8 mouse cellular contexts compared by ENCODE assay signal in the genomic region with DNA sequence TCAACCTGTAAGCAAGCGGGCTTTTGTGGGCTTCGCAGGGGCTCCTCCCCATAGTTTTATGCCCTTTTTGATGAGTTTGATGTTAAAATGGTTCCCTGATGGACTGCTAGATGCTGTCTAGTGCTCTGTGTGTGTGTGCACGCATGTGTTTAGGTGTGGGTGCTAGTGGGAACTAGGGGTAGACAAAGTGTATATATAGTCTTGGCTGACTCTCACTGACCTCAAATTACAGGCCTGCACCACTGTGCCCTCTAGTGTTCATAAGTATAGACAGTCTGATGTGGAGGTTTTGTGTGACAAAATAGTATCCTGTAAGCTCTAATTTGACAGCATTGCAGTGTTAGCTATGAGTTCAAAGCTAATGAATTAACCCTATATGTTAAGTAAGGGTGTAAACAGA. TPM values are rescaled to one million over a fixed set of nuclear protein-coding genes. Genes with fewer than 3 reads are reported as not detected.
DNase-seq lines count a peak whose midpoint lies in the region; ATAC-seq and TF ChIP-seq lines count a peak whose summit lies in the region.

No protein-coding gene starts in this region.

- intact Hi-C loops in gastrocnemius, postnatal 14 days (cut with DNase I; ENCODE audit: low total_unique reads) = no loop called here

- peaks cover 51% of the 10 kb centered on the region for H3K36me3 ChIP-seq in forebrain, postnatal 0 days (ENCODE audit: insufficient read depth)
- H3K36me3 ChIP-seq in forebrain, embryonic 15.5 days = peaks cover 59% of the 10 kb centered on the region
- H3K36me3 ChIP-seq in liver, embryonic 16.5 days (ENCODE audit: control insufficient read depth, insufficient read depth) = peaks cover 19% of the 10 kb centered on the region

- H3K9ac ChIP-seq in forebrain, postnatal 0 days = no peak overlapping the region
- H3K9ac ChIP-seq in forebrain, embryonic 15.5 days (replicated peaks) = no peak overlapping the region
- H3K9ac ChIP-seq in liver, embryonic 16.5 days (ENCODE audit: low read depth, low read length) = no peak overlapping the region

- WGBS in forebrain, postnatal 0 days = 91% methylated on average over 3 of the region's 3 CpGs
- WGBS in forebrain, embryonic 15.5 days = 97% methylated on average over 3 of the region's 3 CpGs
- 67% methylated on average over 3 of the region's 3 CpGs for WGBS in liver, embryonic 16.5 days (ENCODE audit: insufficient replicate concordance)

- H3K4me3 ChIP-seq in forebrain, postnatal 0 days (ENCODE audit: low read depth, low read length) = no peak overlapping the region
- no peak overlapping the region for H3K4me3 ChIP-seq in forebrain, embryonic 15.5 days
- no peak overlapping the region for H3K4me3 ChIP-seq in liver, embryonic 16.5 days (ENCODE audit: low read depth, low read length)

- no peaks in the 10 kb centered on the region for H3K9me3 ChIP-seq in forebrain, postnatal 0 days (ENCODE audit: low read length)
- H3K9me3 ChIP-seq in forebrain, embryonic 15.5 days = no peaks in the 10 kb centered on the region
- H3K9me3 ChIP-seq in liver, embryonic 16.5 days (replicated peaks; ENCODE audit: control insufficient read depth, low read length) = no peaks in the 10 kb centered on the region

- no peaks in the 10 kb centered on the region for H3K4me1 ChIP-seq in forebrain, postnatal 0 days (ENCODE audit: insufficient read depth)
- no peaks in the 10 kb centered on the region for H3K4me1 ChIP-seq in forebrain, embryonic 15.5 days
- H3K4me1 ChIP-seq in liver, embryonic 16.5 days (ENCODE audit: control insufficient read depth, low read depth, low read length) = no peaks in the 10 kb centered on the region

- no peak; the same call in 1 of the 2 replicates for ATAC-seq in forebrain, postnatal 0 days
- no peak for ATAC-seq in forebrain, embryonic 15.5 days (replicated peaks)
- ATAC-seq in erythroblast, adult 5-6 weeks (replicated peaks; ENCODE audit: low FRiP score, poor library complexity, severe bottlenecking) = peak; percentile 75
- ATAC-seq in liver, embryonic 16.5 days (ENCODE audit: low read depth) = 0 out of 2 replicates have a peak, but pooled peaks have one; percentile 24

- H3K27ac ChIP-seq in forebrain, postnatal 0 days (ENCODE audit: low read depth, low read length) = no peak overlapping the region
- no peak overlapping the region for H3K27ac ChIP-seq in forebrain, embryonic 15.5 days (replicated peaks)
- no peak overlapping the region for H3K27ac ChIP-seq in liver, embryonic 16.5 days (ENCODE audit: low read length)

- no peaks in the 10 kb centered on the region for H3K27me3 ChIP-seq in forebrain, postnatal 0 days (ENCODE audit: insufficient read depth, low read length)
- no peaks in the 10 kb centered on the region for H3K27me3 ChIP-seq in forebrain, embryonic 15.5 days
- H3K27me3 ChIP-seq in liver, embryonic 16.5 days (ENCODE audit: control insufficient read depth, insufficient read depth, low read depth, low read length) = no peaks in the 10 kb centered on the region

- no peak overlapping the region for H3K4me2 ChIP-seq in forebrain, postnatal 0 days (ENCODE audit: low read depth)
- H3K4me2 ChIP-seq in forebrain, embryonic 15.5 days (replicated peaks) = no peak overlapping the region
- no peak overlapping the region for H3K4me2 ChIP-seq in liver, embryonic 16.5 days (ENCODE audit: low read depth, low read length)

- TF ChIP-seq CTCF in forebrain, postnatal 0 days (IDR thresholded peaks at IDR 0.05; ENCODE audit: low read depth) = peak; percentile 72

- peak; percentile 30 for DNase-seq in forebrain, postnatal 0 days
- DNase-seq in right cerebral cortex, adult 2 months (ENCODE audit: low spot score in 2 of 2) = peak; percentile 14 to 22
- no peak for DNase-seq in right cerebral cortex, postnatal 4 days
- DNase-seq in thymus, postnatal 25 days = peak; percentile 34
- DNase-seq in gastrocnemius, postnatal 14 days = no peak

RNA-seq across cellular contexts. Expression of gene Cops4, which starts 18.5 kb away (rescaled TPM):
- 136 and 159 TPM in 2 replicates for total RNA-seq in forebrain, postnatal 0 days (2014; rRNA removed)
- 172 and 184 TPM in 2 replicates for polyA plus RNA-seq in forebrain, postnatal 0 days (2015; fragmentation: Nextera tagmentation; extraction: Ambion mirVana)
- 186 and 192 TPM in 2 replicates for polyA plus RNA-seq in forebrain, embryonic 15.5 days (2015; fragmentation: Nextera tagmentation; extraction: Ambion mirVana)
- total RNA-seq in erythroblast, adult 5-6 weeks (2015; ENCODE audit: low replicate concordance) = 19.4 and 27.5 TPM in 2 replicates
- total RNA-seq in erythroblast, adult 5-6 weeks (2017; ENCODE audit: low replicate concordance) = 19.7 and 30.5 TPM in 2 replicates
- polyA plus RNA-seq in liver, embryonic 16.5 days (2015; fragmentation: Nextera tagmentation; extraction: Ambion mirVana) = 59.1 and 66.6 TPM in 2 replicates
- total RNA-seq in gastrocnemius, postnatal 14 days (2021) = 10 to 100 TPM; 88.8 TPM

RNA-seq across cellular contexts. Expression of gene Plac8, which starts 35.4 kb away (rescaled TPM):
- total RNA-seq in forebrain, postnatal 0 days (2014; rRNA removed) = 0.38 and 3.5 TPM in 2 replicates
- polyA plus RNA-seq in forebrain, postnatal 0 days (2015; fragmentation: Nextera tagmentation; extraction: Ambion mirVana) = 1.5 and 2.0 TPM in 2 replicates
- polyA plus RNA-seq in forebrain, embryonic 15.5 days (2015; fragmentation: Nextera tagmentation; extraction: Ambion mirVana) = 0.27 and 0.56 TPM in 2 replicates
- 479 and 590 TPM in 2 replicates for total RNA-seq in erythroblast, adult 5-6 weeks (2015; ENCODE audit: low replicate concordance)
- 231 and 307 TPM in 2 replicates for total RNA-seq in erythroblast, adult 5-6 weeks (2017; ENCODE audit: low replicate concordance)
- polyA plus RNA-seq in liver, embryonic 16.5 days (2015; fragmentation: Nextera tagmentation; extraction: Ambion mirVana) = 58.2 and 65.3 TPM in 2 replicates
- under 1 TPM in 1 of 2 experiments, not detected in 1; 0.90 TPM for total RNA-seq in gastrocnemius, postnatal 14 days (2021)

RNA-seq across cellular contexts. Expression of gene Lin54, which starts 36.2 kb away (rescaled TPM):
- 14.0 and 14.2 TPM in 2 replicates for total RNA-seq in forebrain, postnatal 0 days (2014; rRNA removed)
- 4.8 and 7.2 TPM in 2 replicates for polyA plus RNA-seq in forebrain, postnatal 0 days (2015; fragmentation: Nextera tagmentation; extraction: Ambion mirVana)
- 8.3 and 10.0 TPM in 2 replicates for polyA plus RNA-seq in forebrain, embryonic 15.5 days (2015; fragmentation: Nextera tagmentation; extraction: Ambion mirVana)
- total RNA-seq in erythroblast, adult 5-6 weeks (2015; ENCODE audit: low replicate concordance) = 27.2 and 29.0 TPM in 2 replicates
- total RNA-seq in erythroblast, adult 5-6 weeks (2017; ENCODE audit: low replicate concordance) = 17.7 and 19.5 TPM in 2 replicates
- 9.2 and 9.6 TPM in 2 replicates for polyA plus RNA-seq in liver, embryonic 16.5 days (2015; fragmentation: Nextera tagmentation; extraction: Ambion mirVana)
- 1 to 10 TPM; 5.8 to 6.4 TPM for total RNA-seq in gastrocnemius, postnatal 14 days (2021)

Comparison
In these comparisons a context has a peak if more than half of its experiments do, and no peak if none do; other contexts are left out.
1. DNase-seq: peak in forebrain, postnatal 0 days (single experiment), right cerebral cortex, adult 2 months (2 of 2) and thymus, postnatal 25 days (single experiment); none in right cerebral cortex, postnatal 4 days (single experiment) and gastrocnemius, postnatal 14 days (single experiment).
2. ATAC-seq: peak in erythroblast, adult 5-6 weeks (single experiment) and liver, embryonic 16.5 days (single experiment); none in forebrain, postnatal 0 days (single experiment) and forebrain, embryonic 15.5 days (single experiment).
3. RNA of gene Plac8, which starts 35.4 kb away (total RNA-seq): 231 to 590 TPM in erythroblast, adult 5-6 weeks; 0.38 to 3.5 TPM in forebrain, postnatal 0 days and 0.90 TPM in gastrocnemius, postnatal 14 days; every median in the first group is over 10 times any median in the second.